Comparison of ENCODE assay signal across 15 mouse cellular contexts in genomic region chr7:30204380-30204779, GRCm38 (mm10). TPM values are rescaled to one million over a fixed set of nuclear protein-coding genes. Genes with fewer than 3 reads are reported as not detected.
DNase-seq lines count a peak whose midpoint lies in the region; ATAC-seq and TF ChIP-seq lines count a peak whose summit lies in the region.
"Had no signal": no experiment of that assay in that cellular context is flagged by ENCODE, and none has a peak within 500 bp of the region (broad histone marks: within the 10 kb centered on the region; RNA-seq: fewer than 3 reads in every experiment).

No protein-coding gene starts in this region.

- WGBS in heart, embryonic 15.5 days: 13% methylated on average over 8 of the region's 8 CpGs
- 26% methylated on average over 8 of the region's 8 CpGs for WGBS in intestine, postnatal 0 days

- peak; percentile 63 for DNase-seq in adrenal gland, postnatal 10 days
- no peak for DNase-seq in adrenal gland, adult 18-20 months (ENCODE audit: low spot score in 2 of 2)
- DNase-seq in heart, adult 8-10 months (ENCODE audit: low spot score): no peak
- DNase-seq in CH12.LX (ENCODE audit: extremely low read depth): no peak
- DNase-seq in frontal cortex, postnatal 10 days (ENCODE audit: low spot score in 2 of 2): no peak
- DNase-seq in spleen, postnatal 14 days (ENCODE audit: low spot score in 2 of 2): no peak
- DNase-seq: cerebellum, postnatal 10 days; heart, postnatal 4 days had no signal

- H3K79me2 ChIP-seq in CH12.LX (replicated peaks; ENCODE audit: control insufficient read depth, extremely low read depth, insufficient read depth, poor library complexity, severe bottlenecking): no peaks in the 10 kb centered on the region

- dilution Hi-C loops in CH12.LX (cut with MboI; ENCODE audit: extremely low pct_ligation_motif_present, extremely low pct_unique_long_range_greater_than_20kb, low sequenced_read_pairs): no loop called here

- H3K27ac ChIP-seq in heart, embryonic 15.5 days: no peak overlapping the region
- H3K27ac ChIP-seq in CH12.LX (ENCODE audit: insufficient read depth, low read depth): no peak overlapping the region
- 0 out of 2 replicates have a peak overlapping the region, but pooled peaks have one; percentile 5 for H3K27ac ChIP-seq in intestine, postnatal 0 days (ENCODE audit: low read depth, low read length)
- H3K27ac ChIP-seq: embryonic facial prominence, embryonic 15.5 days; kidney, postnatal 0 days; limb, embryonic 15.5 days had no signal

- no peaks in the 10 kb centered on the region for H3K36me3 ChIP-seq in heart, embryonic 15.5 days
- no peaks in the 10 kb centered on the region for H3K36me3 ChIP-seq in CH12.LX (replicated peaks in 1 of 2; ENCODE audit: control insufficient read depth in 1 of 2, insufficient read depth in 1 of 2, low read length in 1 of 2)
- no peaks in the 10 kb centered on the region for H3K36me3 ChIP-seq in intestine, postnatal 0 days (ENCODE audit: control insufficient read depth, insufficient read depth)
- H3K36me3 ChIP-seq: embryonic facial prominence, embryonic 15.5 days; limb, embryonic 15.5 days had no signal

- no peak for TF ChIP-seq EP300 in CH12.LX (IDR thresholded peaks at IDR 0.05; ENCODE audit: low read length)

- no peaks in the 10 kb centered on the region for H3K27me3 ChIP-seq in heart, embryonic 15.5 days
- no peaks in the 10 kb centered on the region for H3K27me3 ChIP-seq in CH12.LX (replicated peaks)
- H3K27me3 ChIP-seq in intestine, postnatal 0 days (replicated peaks; ENCODE audit: control insufficient read depth, insufficient read depth, low read length): no peaks in the 10 kb centered on the region
- H3K27me3 ChIP-seq: embryonic facial prominence, embryonic 15.5 days; limb, embryonic 15.5 days had no signal

- TF ChIP-seq RAD21 in CH12.LX (IDR thresholded peaks at IDR 0.05; ENCODE audit: low read depth, low read length): no peak

- H3K4me2 ChIP-seq in heart, embryonic 15.5 days: peak overlapping the region; percentile 8; the same call in 1 of the 2 replicates
- peak overlapping the region; percentile 57 for H3K4me2 ChIP-seq in CH12.LX (ENCODE audit: insufficient read depth, low read depth, poor library complexity, severe bottlenecking)
- peak overlapping the region; percentile 51 for H3K4me2 ChIP-seq in intestine, postnatal 0 days (replicated peaks; ENCODE audit: low read depth)
- H3K4me2 ChIP-seq: embryonic facial prominence, embryonic 15.5 days; limb, embryonic 15.5 days had no signal

- no peak for ATAC-seq in heart, embryonic 15.5 days (replicated peaks; ENCODE audit: insufficient number of reproducible peaks, insufficient read depth, low FRiP score, low read depth)
- ATAC-seq in intestine, postnatal 0 days: peak; percentile 67

- no peak for TF ChIP-seq POLR2A in CH12.LX (IDR thresholded peaks at IDR 0.05; ENCODE audit: low read depth, low read length)

- H3K9me3 ChIP-seq in heart, embryonic 15.5 days (replicated peaks): no peaks in the 10 kb centered on the region
- no peaks in the 10 kb centered on the region for H3K9me3 ChIP-seq in CH12.LX (replicated peaks; ENCODE audit: low read length)
- H3K9me3 ChIP-seq in intestine, postnatal 0 days (ENCODE audit: control insufficient read depth): no peaks in the 10 kb centered on the region
- H3K9me3 ChIP-seq: embryonic facial prominence, embryonic 15.5 days; limb, embryonic 15.5 days had no signal

- H3K4me3 ChIP-seq in heart, embryonic 15.5 days: no peak overlapping the region
- no peak overlapping the region for H3K4me3 ChIP-seq in CH12.LX (replicated peaks in 1 of 3; ENCODE audit: low read depth in 2 of 3, low read length in 2 of 3, poor library complexity in 1 of 3)
- peak overlapping the region; percentile 17 for H3K4me3 ChIP-seq in intestine, postnatal 0 days (ENCODE audit: low read depth, low read length)
- H3K4me3 ChIP-seq: embryonic facial prominence, embryonic 15.5 days; limb, embryonic 15.5 days; myocyte had no signal

- H3K9ac ChIP-seq in heart, embryonic 15.5 days: peak overlapping the region; percentile 22; the same call in 1 of the 2 replicates
- no peak overlapping the region for H3K9ac ChIP-seq in CH12.LX (ENCODE audit: insufficient read depth, low read depth)
- no peak overlapping the region for H3K9ac ChIP-seq in intestine, postnatal 0 days (ENCODE audit: low read depth, low read length)
- H3K9ac ChIP-seq: embryonic facial prominence, embryonic 15.5 days; limb, embryonic 15.5 days had no signal

- in situ Hi-C loops in CH12.LX (cut with MboI; ENCODE audit: low pct_ligation_motif_present, low pct_unique_long_range_greater_than_20kb, low sequenced_read_pairs): no loop called here

- peaks cover 12% of the 10 kb centered on the region; the same call in 1 of the 2 replicates for H3K4me1 ChIP-seq in heart, embryonic 15.5 days (replicated peaks)
- peaks cover 4 to 10% of the 10 kb centered on the region in 2 experiments; a peak in 3 of 4 replicates for H3K4me1 ChIP-seq in CH12.LX (ENCODE audit: control insufficient read depth in 1 of 2, insufficient read depth in 2 of 2)
- H3K4me1 ChIP-seq in intestine, postnatal 0 days (replicated peaks; ENCODE audit: control insufficient read depth, insufficient read depth, low read length): no peaks in the 10 kb centered on the region
- H3K4me1 ChIP-seq: embryonic facial prominence, embryonic 15.5 days; limb, embryonic 15.5 days had no signal

- TF ChIP-seq CTCF in CH12.LX (conservative IDR thresholded peaks at IDR 0.05 in 1 of 2, IDR thresholded peaks at IDR 0.05 in 1 of 2; ENCODE audit: low read depth in 2 of 2, low read length in 2 of 2): no peak; a peak in 1 of 4 replicates
- TF ChIP-seq CTCF in intestine, postnatal 0 days (IDR thresholded peaks at IDR 0.05; ENCODE audit: low read depth): no peak

TF ChIP-seq in CH12.LX, 34 proteins besides CTCF, POLR2A, EP300 and RAD21:
- TF ChIP-seq BHLHE40 (IDR thresholded peaks at IDR 0.05; ENCODE audit: low read depth, low read length): peak; percentile 40; the same call in 1 of the 2 replicates
- TF ChIP-seq MAX (IDR thresholded peaks at IDR 0.05; ENCODE audit: low read length): no peak

RNA-seq across cellular contexts. Expression of gene Capns1, which starts 5.8 kb away (rescaled TPM):
- 100 to 1,000 TPM; 444 to 475 TPM for total RNA-seq in adrenal gland, postnatal 10 days (2021)
- 100 to 1,000 TPM; 575 to 621 TPM for total RNA-seq in adrenal gland, adult 18-20 months (2021)
- polyA plus RNA-seq in heart, embryonic 15.5 days (2015; fragmentation: Nextera tagmentation; extraction: Ambion mirVana): 77.4 and 96.6 TPM in 2 replicates
- 100 to 1,000 TPM; 287 to 304 (median 297) TPM for total RNA-seq in heart, adult 8-10 months (2022)
- total RNA-seq in CH12.LX (2012; rRNA removed) (85.8 and 101 TPM in 2 replicates), CH12.LX (2014; rRNA removed) (207 and 219 TPM in 2 replicates)
- 218 and 233 TPM in 2 replicates for polyA plus RNA-seq in CH12.LX (2012; ENCODE audit: insufficient read length, low read depth)
- polyA plus RNA-seq in intestine, postnatal 0 days (2015; fragmentation: Nextera tagmentation; extraction: Ambion mirVana): 85.5 and 87.1 TPM in 2 replicates

RNA-seq across cellular contexts. Expression of gene Cox7a1, which starts 20.4 kb away (rescaled TPM):
- total RNA-seq in adrenal gland, postnatal 10 days (2021): 1,000 to 10,000 TPM; 1,474 to 1,616 TPM
- total RNA-seq in adrenal gland, adult 18-20 months (2021): 100 to 1,000 TPM; 349 to 810 TPM
- polyA plus RNA-seq in heart, embryonic 15.5 days (2015; fragmentation: Nextera tagmentation; extraction: Ambion mirVana): 369 and 603 TPM in 2 replicates
- 1,000 to 10,000 TPM; 3,196 to 3,318 (median 3,289) TPM for total RNA-seq in heart, adult 8-10 months (2022)
- total RNA-seq in CH12.LX (2012; rRNA removed) (5.5 and 14.0 TPM in 2 replicates), CH12.LX (2014; rRNA removed) (9.9 and 15.2 TPM in 2 replicates)
- 1.6 and 4.2 TPM in 2 replicates for polyA plus RNA-seq in CH12.LX (2012; ENCODE audit: insufficient read length, low read depth)
- 54.1 and 60.2 TPM in 2 replicates for polyA plus RNA-seq in intestine, postnatal 0 days (2015; fragmentation: Nextera tagmentation; extraction: Ambion mirVana)

RNA-seq across cellular contexts. Expression of gene Polr2i, which starts 27.4 kb away (rescaled TPM):
- total RNA-seq in adrenal gland, postnatal 10 days (2021): 100 to 1,000 TPM; 103 to 108 TPM
- 10 to 100 TPM; 51.1 to 64.1 TPM for total RNA-seq in adrenal gland, adult 18-20 months (2021)
- 99.7 and 105 TPM in 2 replicates for polyA plus RNA-seq in heart, embryonic 15.5 days (2015; fragmentation: Nextera tagmentation; extraction: Ambion mirVana)
- total RNA-seq in heart, adult 8-10 months (2022): 10 to 100 TPM; 54.0 to 70.5 (median 64.9) TPM
- total RNA-seq in CH12.LX (2012; rRNA removed) (83.6 and 101 TPM in 2 replicates), CH12.LX (2014; rRNA removed) (55.0 and 62.9 TPM in 2 replicates)
- polyA plus RNA-seq in CH12.LX (2012; ENCODE audit: insufficient read length, low read depth): 74.2 and 75.4 TPM in 2 replicates
- 84.6 and 91.2 TPM in 2 replicates for polyA plus RNA-seq in intestine, postnatal 0 days (2015; fragmentation: Nextera tagmentation; extraction: Ambion mirVana)

RNA-seq across cellular contexts. Expression of gene Tbcb, which starts 27.7 kb away (rescaled TPM):
- total RNA-seq in adrenal gland, postnatal 10 days (2021): 10 to 100 TPM; 73.6 to 81.0 TPM
- 10 to 100 TPM; 86.2 to 93.6 TPM for total RNA-seq in adrenal gland, adult 18-20 months (2021)
- 125 and 140 TPM in 2 replicates for polyA plus RNA-seq in heart, embryonic 15.5 days (2015; fragmentation: Nextera tagmentation; extraction: Ambion mirVana)
- total RNA-seq in heart, adult 8-10 months (2022): 10 to 100 TPM; 51.2 to 62.4 (median 57.6) TPM
- total RNA-seq in CH12.LX (2012; rRNA removed): 89.6 and 109 TPM in 2 replicates
- total RNA-seq in CH12.LX (2014; rRNA removed): 54.9 and 57.7 TPM in 2 replicates
- 79.9 and 86.3 TPM in 2 replicates for polyA plus RNA-seq in CH12.LX (2012; ENCODE audit: insufficient read length, low read depth)
- polyA plus RNA-seq in intestine, postnatal 0 days (2015; fragmentation: Nextera tagmentation; extraction: Ambion mirVana): 159 and 160 TPM in 2 replicates

RNA-seq across cellular contexts. Expression of gene Ovol3, which starts 31.1 kb away (rescaled TPM):
- not detected for total RNA-seq in adrenal gland, postnatal 10 days (2021)
- total RNA-seq in adrenal gland, adult 18-20 months (2021): not detected
- polyA plus RNA-seq in heart, embryonic 15.5 days (2015; fragmentation: Nextera tagmentation; extraction: Ambion mirVana): not detected in 2 replicates
- total RNA-seq in heart, adult 8-10 months (2022): not detected
- total RNA-seq in CH12.LX (2012; rRNA removed) (0.42 and 0.84 TPM in 2 replicates), CH12.LX (2014; rRNA removed) (1.9 and 2.8 TPM in 2 replicates)
- 3.4 and 4.3 TPM in 2 replicates for polyA plus RNA-seq in CH12.LX (2012; ENCODE audit: insufficient read length, low read depth)
- not detected in 2 replicates for polyA plus RNA-seq in intestine, postnatal 0 days (2015; fragmentation: Nextera tagmentation; extraction: Ambion mirVana)
- total RNA-seq: heart, postnatal 4 days; left cerebral cortex, adult 18-20 months had no signal
- polyA plus RNA-seq: kidney, postnatal 0 days; myocyte had no signal

Comparison
In these comparisons a context has a peak if more than half of its experiments do, and no peak if none do; other contexts are left out.
1. RNA of gene Cox7a1, which starts 20.4 kb away (total RNA-seq): 3,196 to 3,318 TPM in heart, adult 8-10 months, 1,474 to 1,616 TPM in adrenal gland, postnatal 10 days and 349 to 810 TPM in adrenal gland, adult 18-20 months; 5.5 to 15.2 TPM in CH12.LX; every median in the first group is over 10 times any median in the second.
2. Peak in every context shown above with its lines, with median percentiles within 50 percentile points of each other: H3K4me2 ChIP-seq.